Mouse (Mus musculus): ENCODE measurements around the gene Pnpla2.

DNA sequence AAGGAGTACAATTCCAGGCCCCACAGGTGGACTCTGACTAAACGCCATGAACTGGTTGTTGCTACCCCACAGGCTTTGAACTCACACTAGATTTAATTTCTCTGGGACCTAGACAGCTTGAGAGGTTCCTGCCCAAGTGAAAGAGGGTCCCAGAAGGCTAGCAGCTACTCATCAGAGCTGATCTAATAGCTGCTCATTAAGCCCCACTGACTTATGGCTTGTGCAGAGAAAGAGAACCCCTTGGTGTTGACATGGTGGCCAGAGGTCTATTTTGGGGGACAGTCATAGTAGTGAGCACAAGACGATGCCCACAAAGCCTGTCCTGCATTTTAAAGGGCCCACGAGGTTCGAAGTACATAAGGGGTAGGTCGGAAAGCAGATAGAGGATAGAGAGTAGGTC, 19.2 kb downstream of the Pnpla2 start:
- TF ChIP-seq CTCF (IDR thresholded peaks at IDR 0.05) (no peak), POLR2A (IDR thresholded peaks at IDR 0.05; ENCODE audit: insufficient read depth, low read depth, low read length) (no peak), EP300 (IDR thresholded peaks at IDR 0.05; ENCODE audit: insufficient read depth, low read depth, low read length) (no peak)

All from heart, adult 2 months (tissue).